Mouse (Mus musculus) brain, embryonic 14.5 days (tissue): ENCODE results near the gene Gm4763. TPM values are rescaled to one million over a fixed set of nuclear protein-coding genes. Genes with fewer than 3 reads are reported as not detected.
"Not testable (repeated sequence)": the region's sequence is repeated elsewhere in the genome, so short reads cannot be mapped to it uniquely, and the experiment has no call there.

Experiments
- DNase-seq: peaks from one replicate; pipeline ENCODE4 v3.0.0-alpha.2; 2011; ENCODE audit warnings: low read depth
- CTCF ChIP-seq: fragments of 200-500 bp; IDR thresholded peaks from 2 replicates; pipeline ENCODE4 v1.5.1; 2012; ENCODE audit warnings: inconsistent platforms, mild to moderate bottlenecking, moderate library complexity, borderline replicate concordance; ENCODE audit not compliant: insufficient read depth, insufficient read length; ENCODE audit errors: extremely low read depth
- POLR2A ChIP-seq: fragments of 200-500 bp; IDR thresholded peaks from 2 replicates; pipeline ENCODE4 v1.6.1; 2012; ENCODE audit warnings: mild to moderate bottlenecking, inconsistent platforms, borderline replicate concordance; ENCODE audit not compliant: poor library complexity, insufficient read depth, insufficient read length, severe bottlenecking; ENCODE audit errors: extremely low read depth
- polyA plus RNA-seq: library from polyadenylated mRNA; depleted of rRNA; stranded (reverse); fragments of >200 nt; gene quantifications from 2 replicates; pipeline ENCODE4 v1.2.3, GENCODE M21; 2012; rRNA removed

The Gm4763 gene
- polyA plus RNA-seq, result not detected in 2 replicates

DNA sequence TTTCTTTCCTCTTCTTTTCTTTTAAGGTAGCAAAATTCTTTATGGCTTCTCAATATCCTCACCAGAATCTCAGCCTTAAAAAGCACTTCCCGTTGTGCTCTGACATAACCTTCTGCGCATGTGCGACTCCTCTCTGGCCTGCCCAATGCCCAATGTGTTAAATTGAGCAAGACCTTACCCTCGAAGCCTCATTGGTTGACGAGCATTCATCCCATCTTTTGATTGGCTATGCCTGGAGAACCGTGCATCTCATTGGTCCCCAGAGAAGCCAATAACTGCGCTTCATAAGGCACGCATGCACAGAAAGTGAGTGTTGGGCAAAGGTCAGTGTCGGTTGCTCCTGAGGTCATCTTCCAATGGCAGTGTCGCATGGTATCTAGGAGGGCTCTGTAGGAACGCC is at the start of gene Gm4763:
Gene Gm4763 (minus strand): TSS at position 101 of the 400 bp plus-strand sequence.
- not testable (repeated sequence) for DNase-seq

DNA sequence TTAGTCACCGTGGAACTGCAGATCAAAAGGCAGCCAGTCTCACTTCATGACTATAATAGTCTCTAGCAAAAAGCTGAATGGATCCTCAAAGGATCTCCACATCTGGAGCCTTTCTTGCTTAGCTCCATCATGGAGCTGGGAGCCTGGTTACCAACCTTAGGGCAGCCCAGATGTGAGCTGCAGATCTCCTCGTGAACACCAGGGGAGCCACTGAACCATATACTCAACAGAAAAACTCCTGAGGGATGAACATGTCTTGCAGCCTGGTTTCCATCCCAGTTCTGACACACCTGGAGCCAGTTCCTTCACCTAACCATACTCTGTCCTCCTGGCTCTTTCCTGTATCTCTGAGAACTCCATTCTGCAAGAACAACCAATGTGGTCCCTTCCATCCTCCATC is 49.4 kb upstream of the Gm4763 start:
- DNase-seq, result no peak
- TF ChIP-seq CTCF, result no peak
- no peak for TF ChIP-seq POLR2A

DNA sequence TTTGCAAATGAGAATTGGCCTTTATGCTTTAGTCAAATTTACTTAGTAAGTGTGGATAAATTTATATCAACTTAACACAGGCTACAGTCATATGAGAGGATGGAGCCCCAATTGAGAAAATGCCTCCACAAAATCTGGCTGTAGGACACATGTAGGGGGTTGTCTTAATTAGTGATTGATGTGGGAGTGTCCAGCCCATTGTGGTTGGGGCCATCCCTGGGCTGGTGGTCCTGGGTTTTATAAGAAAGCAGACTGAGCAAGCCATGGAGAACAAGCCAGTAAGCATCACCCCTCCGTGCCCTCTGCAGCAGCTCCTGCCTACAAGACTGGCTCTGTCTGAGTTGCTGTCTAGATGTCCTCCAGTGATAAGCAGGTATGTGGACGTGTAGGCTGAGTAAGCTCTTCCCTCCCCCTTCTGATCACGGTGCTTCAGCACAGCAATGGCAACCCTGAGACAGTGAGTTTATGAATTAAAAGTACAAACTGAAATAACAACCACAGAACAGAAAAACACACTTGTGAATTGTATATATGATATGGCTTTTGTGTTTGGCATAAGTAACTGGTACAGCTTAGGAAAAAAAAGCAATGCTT is 47.3 kb upstream of the Gm4763 start:
- DNase-seq, result no peak
- TF ChIP-seq CTCF (no peak), POLR2A (no peak)

DNA sequence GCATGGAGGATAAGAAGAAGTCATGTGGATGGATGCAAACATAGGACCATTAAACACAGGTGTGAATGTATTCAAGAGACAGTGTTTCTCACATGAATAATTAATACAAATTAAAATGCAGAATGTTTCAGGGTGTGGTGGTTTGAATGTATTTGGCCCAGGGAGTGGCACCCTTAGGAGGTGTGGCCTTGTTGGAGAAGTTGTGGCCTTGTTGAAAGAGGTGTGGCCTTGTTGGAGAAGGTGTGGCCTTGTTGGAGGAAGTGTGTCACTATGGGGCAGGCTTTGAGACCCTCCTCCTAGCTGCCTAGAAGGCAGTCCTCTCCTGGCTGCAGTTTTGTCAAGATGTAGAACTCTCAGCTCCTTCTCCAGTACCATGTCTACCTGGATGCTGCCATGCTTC is 44.7 kb upstream of the Gm4763 start:
- DNase-seq, result no peak
- no peak for TF ChIP-seq CTCF
- TF ChIP-seq POLR2A, result no peak

GRCm38 (mm10) chr7:24762574-24762973 is 35.9 kb upstream of the Gm4763 start:
- TF ChIP-seq POLR2A (no peak), CTCF (no peak)
- DNase-seq, result no peak

DNA sequence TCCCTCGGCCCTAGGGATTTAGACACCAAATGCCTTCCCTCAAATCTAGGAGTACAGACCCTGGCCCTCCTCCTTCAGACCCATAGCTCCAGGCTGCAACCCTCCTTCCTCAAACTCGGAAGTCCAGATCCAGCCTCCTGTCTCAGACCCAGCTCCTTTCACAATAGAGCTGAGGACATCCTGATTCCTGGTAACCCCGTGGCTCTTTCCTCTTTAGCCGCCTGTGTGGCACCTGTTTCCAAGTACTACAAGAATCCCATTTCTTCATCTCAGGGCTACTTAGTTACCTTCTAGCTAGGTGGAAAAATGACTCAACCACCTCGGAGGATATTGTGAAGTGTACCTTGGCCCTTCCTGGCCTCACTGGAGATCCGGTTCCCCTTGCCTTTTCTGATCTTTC is 34.5 kb upstream of the Gm4763 start:
- TF ChIP-seq CTCF (no peak), POLR2A (no peak)
- no peak for DNase-seq

DNA sequence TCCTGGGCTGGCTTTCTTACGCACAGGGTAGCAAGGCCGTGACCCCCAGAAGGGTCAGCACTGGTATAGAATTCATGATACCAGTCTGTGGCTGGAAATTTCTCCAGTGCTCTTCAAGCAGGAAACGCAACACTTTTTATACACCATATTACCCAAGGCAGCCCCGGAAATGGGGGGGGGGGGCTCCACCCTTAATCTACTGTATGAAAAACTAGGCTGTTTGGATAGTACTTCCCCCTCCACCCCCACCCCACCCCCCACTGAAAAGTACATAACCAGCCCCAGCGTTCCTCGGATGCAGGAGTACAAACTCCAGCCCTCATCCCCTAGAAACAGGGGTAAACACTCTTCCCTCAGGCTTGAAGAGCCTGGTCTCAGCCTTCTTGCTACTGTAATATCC is 33.5 kb upstream of the Gm4763 start, which contains the start of gene Cd177:
Gene Cd177 (minus strand): TSS at position 101 of the 400 bp plus-strand sequence.
- TF ChIP-seq CTCF (no peak), POLR2A (no peak)
- DNase-seq, result no peak

DNA sequence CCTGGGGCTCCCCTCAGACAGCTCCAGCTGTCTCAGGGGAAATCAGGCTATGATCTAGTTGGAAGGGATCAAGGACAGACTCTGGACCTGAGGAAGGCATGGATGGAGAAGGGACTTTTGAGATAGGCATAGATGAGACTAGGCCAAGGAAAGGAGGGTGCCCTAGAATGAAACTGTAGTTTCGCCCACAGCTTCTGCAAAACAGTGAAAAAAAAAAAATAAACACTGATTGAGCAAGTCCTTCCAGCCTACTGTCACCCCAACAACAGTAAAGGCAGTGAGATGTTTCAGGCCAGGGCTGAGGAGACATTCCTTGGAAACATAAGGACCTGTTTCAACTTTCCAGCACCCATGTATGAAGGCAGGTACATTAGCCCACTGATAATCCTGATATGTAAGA is 31.8 kb upstream of the Gm4763 start:
- DNase-seq, result no peak
- TF ChIP-seq CTCF, result no peak
- no peak for TF ChIP-seq POLR2A

DNA sequence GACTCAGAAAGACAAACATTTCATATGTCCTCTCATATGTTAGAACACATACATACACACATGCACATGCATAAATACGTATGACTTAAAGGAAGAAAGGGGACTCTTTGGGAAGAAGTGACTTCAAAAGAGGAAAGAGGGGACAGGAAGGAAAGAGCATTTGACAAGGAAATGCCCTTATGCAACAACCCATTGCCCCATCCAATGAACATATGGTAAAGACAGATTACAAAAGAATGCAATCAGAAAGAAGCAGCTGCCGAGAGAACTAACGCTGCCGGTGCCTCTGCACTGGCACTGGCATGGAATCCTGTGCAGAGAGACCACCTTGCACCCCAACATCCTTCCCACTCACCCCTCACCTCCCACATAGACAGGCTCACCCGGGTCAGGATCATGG is 26.8 kb upstream of the Gm4763 start:
- DNase-seq, result no peak
- TF ChIP-seq CTCF, result no peak
- no peak for TF ChIP-seq POLR2A

GRCm38 (mm10) chr7:24751610-24752009 is 24.9 kb upstream of the Gm4763 start:
- no peak for DNase-seq
- TF ChIP-seq POLR2A (no peak), CTCF (no peak)

- no peak for TF ChIP-seq CTCF
- no peak for TF ChIP-seq POLR2A
- DNase-seq, result peak; percentile 44
Measured at GRCm38 (mm10) chr7:24750695-24751094, 24.0 kb upstream of the Gm4763 start.

- DNase-seq, result peak; percentile 51
- no peak for TF ChIP-seq POLR2A
- TF ChIP-seq CTCF, result no peak
Measured at GRCm38 (mm10) chr7:24735970-24736670, 9.4 kb upstream of the Gm4763 start.

DNA sequence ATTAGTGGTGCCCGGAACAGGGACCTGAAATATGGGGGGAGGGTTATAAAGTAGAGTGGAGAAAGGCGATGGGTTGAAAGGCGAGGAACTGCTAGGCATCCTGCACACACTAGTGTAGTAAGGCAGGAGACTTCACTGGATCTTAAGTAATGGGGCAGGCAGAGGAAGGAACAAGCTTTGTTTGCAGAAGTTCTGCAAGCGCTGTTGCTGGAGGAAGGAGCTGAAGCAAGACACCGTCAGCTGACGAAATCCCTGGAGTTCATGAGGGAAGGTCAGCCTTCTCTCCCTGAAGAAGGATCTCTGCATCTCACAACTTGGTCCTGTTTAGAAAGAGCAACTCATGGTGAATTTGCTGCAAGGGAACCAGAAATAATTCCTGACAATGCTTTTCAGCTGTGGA is 11.7 kb downstream of the Gm4763 start:
- no peak for TF ChIP-seq POLR2A
- no peak for TF ChIP-seq CTCF
- DNase-seq, result no peak

DNA sequence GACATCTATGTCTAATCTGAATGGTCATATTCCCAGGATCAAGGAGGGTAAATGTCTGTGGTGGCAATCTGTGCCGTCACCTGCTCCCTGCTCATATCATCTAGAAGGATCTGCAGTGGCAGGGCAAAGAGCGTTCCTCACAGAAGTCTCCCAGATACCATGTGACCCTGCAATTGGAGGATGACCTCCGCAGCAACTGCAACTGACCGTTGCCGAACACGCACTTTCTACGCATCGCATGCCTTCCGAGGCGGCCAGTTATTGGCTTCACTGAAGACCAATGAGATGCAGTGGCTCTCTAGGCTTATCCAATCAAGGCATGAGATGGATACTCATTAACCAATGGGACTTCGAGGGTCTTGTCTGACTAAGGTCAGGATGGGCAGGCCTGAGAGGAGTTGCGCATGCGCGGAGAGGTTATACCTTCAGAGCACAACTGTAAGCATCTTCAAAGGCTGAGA is 17.8 kb downstream of the Gm4763 start, which contains the start of gene BC049730:
Gene BC049730 (plus strand): TSS at position 411 of the 461 bp plus-strand sequence.
- TF ChIP-seq POLR2A (no peak), CTCF (no peak)
- no peak for DNase-seq

DNA sequence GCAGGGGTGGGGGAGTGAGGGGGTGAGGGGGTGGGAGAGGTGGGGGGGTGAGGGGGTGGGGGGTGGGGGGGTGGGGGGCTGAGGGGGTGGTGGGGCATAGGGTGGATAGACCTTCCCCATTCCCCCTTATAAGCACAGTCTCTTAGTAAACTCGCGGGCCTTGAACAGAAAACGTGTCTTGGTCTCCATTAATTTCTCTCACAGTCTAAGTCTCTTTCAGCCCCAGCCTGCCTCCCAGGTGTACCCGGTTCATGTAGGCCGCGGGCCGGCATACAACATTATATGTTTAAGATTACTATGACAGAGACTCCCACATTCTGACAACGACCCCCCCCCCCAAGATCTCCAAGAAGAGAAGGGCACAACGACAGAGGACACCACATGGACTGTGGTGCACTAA is 23.9 kb downstream of the Gm4763 start:
- not testable (repeated sequence) for DNase-seq

DNA sequence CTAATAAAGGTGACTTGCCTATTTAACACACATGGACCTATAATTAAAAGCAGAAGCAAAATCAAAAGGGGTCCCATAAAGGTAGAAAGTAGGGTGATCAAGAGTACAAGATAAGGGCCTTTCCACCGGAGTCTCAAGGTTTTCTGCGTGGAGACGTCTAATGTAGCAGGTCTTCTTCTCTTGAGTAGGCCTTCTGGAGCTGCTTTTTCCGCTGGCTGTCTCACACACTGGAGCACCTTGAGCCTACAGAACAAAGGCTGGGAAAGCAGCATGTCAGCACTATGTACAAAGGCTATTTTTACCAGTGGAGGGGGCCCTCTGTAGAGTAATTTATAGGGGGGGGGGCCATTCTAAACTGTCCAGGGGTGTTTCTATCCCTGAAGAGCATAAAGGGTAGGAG is 28.8 kb downstream of the Gm4763 start:
- not testable (repeated sequence) for DNase-seq

DNA sequence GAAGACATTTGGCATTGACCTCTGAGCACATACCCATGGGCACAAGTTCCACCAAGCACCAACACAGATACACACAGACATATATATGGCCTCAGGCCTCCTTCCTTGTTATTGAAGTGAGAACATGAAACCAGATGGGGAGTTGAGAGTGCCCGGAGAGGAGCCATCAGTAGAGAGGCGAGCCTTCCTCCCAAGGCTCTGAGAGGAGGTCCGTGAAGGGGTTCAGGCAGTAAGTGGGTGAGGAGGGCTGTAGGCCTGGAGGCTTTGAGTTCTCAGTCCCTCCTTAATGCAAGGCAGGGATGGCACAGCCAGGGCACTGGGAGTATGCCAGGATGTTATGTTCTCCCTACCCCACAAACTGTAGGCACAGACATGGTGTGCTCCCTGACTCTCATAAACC is 34.0 kb downstream of the Gm4763 start:
- DNase-seq, result not testable (repeated sequence)

DNA sequence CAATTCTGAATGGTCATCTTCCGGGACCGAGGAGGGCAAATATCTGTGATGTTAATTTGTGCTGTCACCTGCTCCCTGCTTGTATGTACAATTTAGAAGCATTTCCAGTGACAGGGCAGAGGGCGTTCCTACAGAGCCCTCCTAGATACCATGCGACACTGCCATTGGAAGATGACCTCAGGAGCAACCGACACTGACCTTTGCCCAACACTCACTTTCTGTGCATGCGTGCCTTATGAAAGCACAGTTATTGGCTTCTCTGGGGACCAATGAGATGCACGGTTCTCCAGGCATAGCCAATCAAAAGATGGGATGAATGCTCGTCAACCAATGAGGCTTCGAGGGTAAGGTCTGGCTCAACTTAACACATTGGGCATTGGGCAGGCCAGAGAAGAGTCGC is 39.2 kb downstream of the Gm4763 start:
- not testable (repeated sequence) for DNase-seq

DNA sequence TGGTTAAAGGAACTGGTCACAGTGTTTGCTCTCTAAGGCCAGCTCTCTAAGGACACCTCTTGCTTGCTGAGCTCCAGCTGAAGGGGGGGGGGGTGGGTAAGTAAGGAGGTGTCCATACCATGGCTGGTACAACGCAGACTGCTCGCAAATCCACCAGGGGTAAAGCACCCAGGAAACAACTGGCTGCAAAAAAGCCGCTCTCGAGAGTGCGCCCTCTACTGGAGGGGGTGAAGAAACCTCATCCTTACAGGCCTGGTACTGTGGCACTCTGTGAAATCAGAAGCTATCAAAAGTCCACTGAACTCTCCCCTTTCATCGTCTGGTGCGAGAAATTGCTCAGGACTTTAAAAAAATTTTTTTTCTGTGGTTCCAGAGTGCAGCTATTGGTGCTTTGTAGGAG is 42.6 kb downstream of the Gm4763 start:
- not testable (repeated sequence) for DNase-seq
